Mouse (Mus musculus): Measurements from ENCODE around the gene Tma7.

Tma7 gene

DNA sequence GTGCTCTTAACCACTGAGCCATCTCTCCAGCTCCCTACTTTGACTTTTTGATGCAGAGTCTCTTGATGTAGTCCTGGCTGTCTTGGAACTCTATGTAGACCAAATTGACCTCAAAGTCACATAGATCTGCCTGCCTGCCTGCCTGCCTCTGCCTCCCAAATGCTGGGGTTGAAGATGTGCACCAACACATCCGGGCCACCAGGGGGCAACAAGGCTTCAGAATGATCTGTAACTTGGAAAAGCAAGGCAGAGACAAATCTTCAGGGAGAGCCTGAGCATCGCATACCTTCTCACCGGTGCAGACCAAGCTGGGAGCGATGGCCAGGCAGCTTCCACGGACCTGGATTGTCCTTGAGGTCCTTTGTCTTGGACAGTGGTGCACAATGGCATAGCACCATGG is 36.1 kb downstream of the Tma7 start:
- peak; percentile 79 to 86 for DNase-seq (ENCODE audit: low spot score in 2 of 2)

DNA sequence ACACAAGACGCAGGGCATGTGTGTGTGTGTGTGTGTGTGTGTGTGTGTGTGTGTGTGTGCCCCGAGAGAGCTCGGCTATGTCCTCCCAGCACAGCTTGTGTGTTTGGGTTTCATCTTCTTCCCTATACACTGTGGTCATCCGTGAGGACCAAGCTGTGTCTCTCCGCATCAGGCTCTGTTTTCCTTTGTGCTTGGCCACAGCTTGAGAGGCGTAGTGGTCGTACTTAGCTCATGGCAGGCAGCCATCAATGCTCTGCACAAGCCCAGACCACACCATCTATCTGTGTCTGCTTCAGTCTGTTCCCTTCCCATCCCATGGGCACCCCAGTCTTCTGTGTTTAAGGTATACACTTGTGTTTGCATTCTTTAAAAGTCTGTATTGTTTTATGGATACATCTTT is 41.0 kb downstream of the Tma7 start:
- DNase-seq (ENCODE audit: low spot score in 2 of 2) = no peak

DNA sequence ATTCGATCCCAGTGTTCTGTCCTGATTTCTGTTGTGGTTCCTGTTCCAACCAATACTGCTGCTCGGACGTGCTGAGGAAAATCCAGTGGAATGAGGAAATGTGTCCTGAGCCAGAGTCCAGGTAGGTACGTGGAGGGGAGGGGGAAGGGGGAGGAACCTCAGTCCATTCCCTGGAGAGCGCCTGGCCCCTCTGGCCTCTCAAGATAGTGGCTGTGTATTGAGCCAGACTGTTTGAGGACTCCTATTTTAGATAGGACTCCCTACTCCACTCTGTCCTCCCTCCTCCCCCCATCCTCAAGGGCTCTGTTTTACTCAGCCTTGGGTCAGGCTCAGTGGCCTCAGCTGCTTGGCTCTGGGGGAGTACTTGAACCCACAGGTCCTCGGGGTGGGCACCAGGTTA is 41.5 kb downstream of the Tma7 start:
- no peak for DNase-seq (ENCODE audit: low spot score in 2 of 2)

- DNase-seq (ENCODE audit: low spot score in 2 of 2) = no peak
These were observed 42.2 kb downstream of the Tma7 start for GRCm38 (mm10) chr9:109040216-109040615.

GRCm38 (mm10) chr9:109039681-109040080 is 42.7 kb downstream of the Tma7 start:
- no peak for DNase-seq (ENCODE audit: low spot score in 2 of 2)

DNA sequence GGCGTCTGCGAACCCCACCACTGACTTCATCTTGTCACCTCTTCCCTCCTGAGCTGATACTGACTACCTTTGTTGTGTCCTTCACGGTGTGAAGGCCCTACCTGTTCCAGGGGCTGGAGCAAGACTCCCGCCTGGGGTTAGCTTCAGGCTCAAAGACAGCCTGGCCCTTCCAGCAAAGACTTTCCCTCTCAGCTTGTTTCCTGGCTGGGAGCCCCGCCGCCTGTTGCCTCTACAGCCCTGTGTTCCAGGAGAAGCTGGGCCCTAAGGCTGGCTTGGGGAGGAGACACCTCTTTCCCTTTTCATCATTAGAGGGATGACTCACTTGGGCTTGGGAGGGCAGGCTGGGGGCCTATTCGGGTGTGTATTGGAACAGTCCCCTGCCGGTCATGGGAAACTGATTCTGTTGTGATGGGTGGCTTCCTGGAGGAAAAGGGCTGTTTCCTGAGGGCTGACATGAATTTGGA is 43.5 kb downstream of the Tma7 start:
- DNase-seq (ENCODE audit: low spot score in 2 of 2) = no peak

DNA sequence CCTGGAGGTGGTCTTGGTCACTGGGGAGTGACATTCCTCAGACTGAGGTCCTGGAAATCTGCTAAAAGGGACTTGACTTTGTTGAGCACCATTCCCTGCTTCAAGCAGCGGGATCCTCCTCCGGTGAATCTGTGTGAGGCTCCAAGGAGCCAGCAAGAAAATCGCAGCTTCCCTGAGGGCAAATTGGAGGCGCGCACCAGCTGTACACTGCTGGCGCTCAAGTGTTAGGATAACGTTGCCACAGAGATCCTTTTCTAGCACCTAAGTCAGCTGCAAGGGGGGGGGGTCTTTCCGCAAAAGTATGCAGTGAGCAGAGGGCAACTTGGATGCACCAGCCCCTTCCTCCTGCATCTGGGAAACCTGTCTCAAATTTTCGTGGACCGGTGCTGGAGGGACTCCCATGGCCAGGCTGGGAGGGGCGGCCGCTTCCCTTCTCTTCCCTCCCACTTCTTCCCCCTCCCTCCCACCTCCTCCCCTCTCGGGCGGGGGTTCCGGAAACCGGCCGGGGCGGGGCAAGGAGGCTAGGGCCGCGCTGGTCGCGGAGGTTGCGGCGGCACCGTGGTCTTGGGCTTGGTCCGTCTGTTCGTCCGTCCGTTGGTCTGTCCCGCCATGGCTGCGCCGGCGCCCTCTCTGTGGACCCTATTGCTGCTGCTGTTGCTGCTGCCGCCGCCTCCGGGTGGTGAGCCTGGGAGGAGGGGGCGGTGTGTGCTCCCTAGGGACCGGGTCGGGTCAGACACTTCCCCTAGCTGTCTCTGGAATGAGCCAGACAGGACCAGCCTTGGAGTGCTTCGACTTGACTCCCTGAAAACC is 44.1 kb downstream of the Tma7 start, which contains the start of gene Shisa5:
TSS of gene Shisa5 (plus strand) at position 480 of the 810 bp plus-strand sequence.
- DNase-seq (ENCODE audit: low spot score in 2 of 2) = peak; percentile 59 to 62

- no peak for DNase-seq (ENCODE audit: low spot score in 2 of 2)
These were observed 50.0 kb downstream of the Tma7 start for GRCm38 (mm10) chr9:109032435-109032834.

- no peak for DNase-seq (ENCODE audit: low spot score in 2 of 2)
These were observed 50.7 kb downstream of the Tma7 start for GRCm38 (mm10) chr9:109031686-109032085.

- DNase-seq (ENCODE audit: low spot score in 2 of 2) = no peak
These were observed 51.4 kb downstream of the Tma7 start for GRCm38 (mm10) chr9:109031001-109031400.

- no peak for DNase-seq (ENCODE audit: low spot score in 2 of 2)
These were observed 52.1 kb downstream of the Tma7 start for GRCm38 (mm10) chr9:109030312-109030711.

DNA sequence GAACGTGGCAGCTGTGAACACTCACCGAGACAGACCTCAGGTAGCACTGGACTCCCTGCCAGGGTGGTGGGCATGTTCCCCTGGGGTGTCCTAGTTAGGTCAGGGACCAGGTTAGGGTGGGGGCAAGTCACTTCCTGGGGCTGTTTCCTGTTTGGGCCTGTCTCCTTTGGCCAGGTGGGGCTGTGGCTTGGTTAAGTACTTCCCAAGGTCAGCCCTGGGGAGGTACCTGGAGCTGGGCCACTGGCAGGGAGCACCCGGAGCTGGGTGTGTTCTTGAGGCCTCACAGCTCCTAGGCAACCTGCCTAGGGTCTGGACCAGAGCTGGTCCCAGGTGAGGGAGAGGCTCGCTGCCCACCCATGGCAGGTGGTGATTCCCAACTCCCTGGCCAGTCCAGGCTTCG is 53.5 kb downstream of the Tma7 start:
- no peak for DNase-seq (ENCODE audit: low spot score in 2 of 2)

- no peak for DNase-seq (ENCODE audit: low spot score in 2 of 2)
These were observed 54.0 kb downstream of the Tma7 start for GRCm38 (mm10) chr9:109028421-109028820.

DNA sequence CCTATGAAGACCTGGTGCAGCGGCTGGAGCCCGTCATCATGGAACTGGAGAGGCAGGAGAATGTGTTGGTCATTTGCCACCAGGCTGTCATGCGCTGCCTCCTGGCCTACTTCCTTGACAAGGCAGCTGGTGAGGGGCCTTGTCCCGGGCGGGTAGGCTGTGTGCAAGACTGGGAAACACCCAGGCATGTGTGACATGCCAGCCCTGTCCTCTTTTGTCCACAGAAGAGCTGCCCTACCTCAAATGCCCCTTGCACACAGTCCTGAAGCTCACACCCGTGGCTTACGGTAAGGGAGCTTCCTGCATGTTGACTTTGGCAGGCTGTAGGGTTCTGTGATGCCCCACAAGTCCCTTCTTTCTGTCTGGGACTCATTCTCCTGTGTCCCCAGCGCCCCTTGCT is 54.9 kb downstream of the Tma7 start:
- DNase-seq (ENCODE audit: low spot score in 2 of 2) = no peak

Data from natural killer cell, adult 2 months (primary cell).